Mouse (Mus musculus) forebrain, embryonic 13.5 days (tissue): ENCODE data around the gene Ptprn2. TPM values are rescaled to one million over a fixed set of nuclear protein-coding genes. Genes with fewer than 3 reads are reported as not detected.

Source experiments
- ATAC-seq: fragments of 200-750 bp; cut with Nextera tagmentation; 2 replicates; pipeline ENCODE4 v1.8.0; 2017
- H3K27ac ChIP-seq: fragments of 300-500 bp; sonication (generic); 2 replicates; pipeline ENCODE4 v1.5.1; 2015; ENCODE audit warnings: inconsistent platforms, mild to moderate bottlenecking, moderate library complexity
- H3K27me3 ChIP-seq: fragments of 300-500 bp; sonication (generic); 2 replicates; pipeline ENCODE4 v1.6.1; 2015; ENCODE audit warnings: mild to moderate bottlenecking, inconsistent platforms
- H3K36me3 ChIP-seq: fragments of 300-500 bp; sonication (generic); 2 replicates; pipeline ENCODE4 v1.6.1; 2015; ENCODE audit warnings: mild to moderate bottlenecking, inconsistent platforms; ENCODE audit not compliant: poor library complexity, severe bottlenecking
- H3K4me1 ChIP-seq: fragments of 300-500 bp; sonication (generic); 2 replicates; pipeline ENCODE4 v1.6.1; 2015; ENCODE audit warnings: inconsistent platforms
- H3K4me2 ChIP-seq: fragments of 300-500 bp; sonication (generic); 2 replicates; pipeline ENCODE4 v1.6.1; 2015; ENCODE audit warnings: inconsistent platforms, mild to moderate bottlenecking, moderate library complexity
- H3K4me3 ChIP-seq: fragments of 300-500 bp; sonication (generic); 2 replicates; pipeline ENCODE4 v1.5.1; 2015; ENCODE audit warnings: mild to moderate bottlenecking, inconsistent platforms
- H3K9ac ChIP-seq: fragments of 300-500 bp; sonication (generic); 2 replicates; pipeline ENCODE4 v1.6.1; 2015; ENCODE audit warnings: mild to moderate bottlenecking, inconsistent platforms
- H3K9me3 ChIP-seq: fragments of 300-500 bp; sonication (generic); replicated peaks from 2 replicates; pipeline ENCODE4 v1.6.1; 2016; ENCODE audit warnings: inconsistent platforms
- WGBS: fragments of 180-500 bp; shearing (Covaris S2); methylation state at CpG from one replicate; pipeline ENCODE4 v1.1.7; 2015; 5-methylcytosine and 5-hydroxymethylcytosine counted together
- polyA plus RNA-seq: library from polyadenylated mRNA; unstranded; fragments of >200 nt; fragmentation: Nextera tagmentation; extraction: Ambion mirVana; gene quantifications from 2 replicates; pipeline ENCODE4 v1.2.1, GENCODE M21; 2015

The Ptprn2 gene
- polyA plus RNA-seq, 1 experiment from 2014 or later: 6.6 TPM

- Histone ChIP-seq H3K9ac (no peak overlapping the region), H3K27me3 (no peaks in the 10 kb centered on the region), H3K27ac (no peak overlapping the region), H3K9me3 (no peaks in the 10 kb centered on the region), H3K36me3 (no peaks in the 10 kb centered on the region), H3K4me1 (no peaks in the 10 kb centered on the region), H3K4me3 (no peak overlapping the region), H3K4me2 (no peak overlapping the region)
- ATAC-seq: no peak
- WGBS: 90% methylated on average over 1 of the region's 1 CpGs
Observed at GRCm38 (mm10) chr12:116873866-116874585, 388.5 kb downstream of the Ptprn2 start.

GRCm38 (mm10) chr12:116887496-116888281 is 402.2 kb downstream of the Ptprn2 start:
- H3K27ac ChIP-seq: peak overlapping the region; percentile 65
- peaks cover 16% of the 10 kb centered on the region; the same call in 1 of the 2 replicates for H3K4me1 ChIP-seq

GRCm38 (mm10) chr12:116888856-116889255 is 403.3 kb downstream of the Ptprn2 start:
- Histone ChIP-seq H3K4me2 (no peak overlapping the region), H3K27me3 (no peaks in the 10 kb centered on the region), H3K4me1 (peaks cover 16% of the 10 kb centered on the region; the same call in 1 of the 2 replicates), H3K36me3 (no peaks in the 10 kb centered on the region), H3K4me3 (no peak overlapping the region), H3K9me3 (no peaks in the 10 kb centered on the region), H3K9ac (no peak overlapping the region), H3K27ac (0 out of 2 replicates have a peak overlapping the region, but pooled peaks have one; percentile 7)
- ATAC-seq: no peak
- WGBS: 69% methylated on average over 2 of the region's 2 CpGs

More at GRCm38 (mm10) chr12:116887496-116888281, 402.2 kb downstream of the Ptprn2 start:
- H3K36me3 ChIP-seq: no peaks in the 10 kb centered on the region
- H3K27me3 ChIP-seq: no peaks in the 10 kb centered on the region
- peak; percentile 43; the same call in 1 of the 2 replicates for ATAC-seq
- H3K9me3 ChIP-seq: no peaks in the 10 kb centered on the region
- 59% methylated on average over 6 of the region's 6 CpGs for WGBS
- no peak overlapping the region for H3K4me3 ChIP-seq
- no peak overlapping the region for H3K9ac ChIP-seq
- no peak overlapping the region for H3K4me2 ChIP-seq

GRCm38 (mm10) chr12:116892584-116892983 is 407.1 kb downstream of the Ptprn2 start:
- Histone ChIP-seq H3K9ac (no peak overlapping the region), H3K4me3 (no peak overlapping the region), H3K36me3 (no peaks in the 10 kb centered on the region), H3K27ac (no peak overlapping the region), H3K9me3 (no peaks in the 10 kb centered on the region; the same call in 1 of the 2 replicates), H3K4me1 (peaks cover 15% of the 10 kb centered on the region; the same call in 1 of the 2 replicates), H3K27me3 (no peaks in the 10 kb centered on the region), H3K4me2 (no peak overlapping the region)
- ATAC-seq: no peak
- WGBS: 88% methylated on average over 8 of the region's 8 CpGs

GRCm38 (mm10) chr12:116896651-116897050 is 411.1 kb downstream of the Ptprn2 start:
- no peaks in the 10 kb centered on the region for H3K27me3 ChIP-seq
- WGBS: 51% methylated on average over 2 of the region's 2 CpGs
- no peaks in the 10 kb centered on the region; the same call in 1 of the 2 replicates for H3K9me3 ChIP-seq
- H3K4me3 ChIP-seq: no peak overlapping the region
- H3K27ac ChIP-seq: no peak overlapping the region
- H3K9ac ChIP-seq: no peak overlapping the region
- H3K4me1 ChIP-seq: peaks cover 4% of the 10 kb centered on the region; the same call in 1 of the 2 replicates
- no peaks in the 10 kb centered on the region for H3K36me3 ChIP-seq
- ATAC-seq: no peak
- no peak overlapping the region for H3K4me2 ChIP-seq

- Histone ChIP-seq H3K9ac (no peak overlapping the region), H3K36me3 (no peaks in the 10 kb centered on the region; the same call in 1 of the 2 replicates), H3K4me1 (peaks cover 7% of the 10 kb centered on the region; the same call in 1 of the 2 replicates), H3K4me3 (no peak overlapping the region), H3K27ac (no peak overlapping the region), H3K9me3 (no peaks in the 10 kb centered on the region; the same call in 1 of the 2 replicates), H3K4me2 (no peak overlapping the region), H3K27me3 (no peaks in the 10 kb centered on the region)
- 21% methylated on average over 3 of the region's 3 CpGs for WGBS
- ATAC-seq: no peak
Observed at GRCm38 (mm10) chr12:116901773-116902172, 416.3 kb downstream of the Ptprn2 start.

GRCm38 (mm10) chr12:116907424-116907823 is 421.9 kb downstream of the Ptprn2 start:
- Histone ChIP-seq H3K36me3 (no peaks in the 10 kb centered on the region; the same call in 1 of the 2 replicates), H3K4me1 (peaks cover 24% of the 10 kb centered on the region), H3K9ac (no peak overlapping the region), H3K9me3 (no peaks in the 10 kb centered on the region), H3K4me2 (no peak overlapping the region), H3K27me3 (no peaks in the 10 kb centered on the region), H3K27ac (peak overlapping the region; percentile 64; the same call in 1 of the 2 replicates), H3K4me3 (no peak overlapping the region)
- ATAC-seq: peak; percentile 59
- 30% methylated on average over 1 of the region's 1 CpGs for WGBS

- 29% methylated on average over 2 of the region's 2 CpGs for WGBS
- no peak overlapping the region for H3K4me2 ChIP-seq
Observed at GRCm38 (mm10) chr12:116908668-116909067, 423.1 kb downstream of the Ptprn2 start.

GRCm38 (mm10) chr12:116916776-116917175 is 431.3 kb downstream of the Ptprn2 start:
- WGBS: 79% methylated on average over 5 of the region's 5 CpGs
- no peak overlapping the region for H3K4me2 ChIP-seq
- no peaks in the 10 kb centered on the region for H3K36me3 ChIP-seq
- no peak overlapping the region for H3K27ac ChIP-seq
- H3K9ac ChIP-seq: no peak overlapping the region
- no peaks in the 10 kb centered on the region for H3K9me3 ChIP-seq
- peaks cover 11% of the 10 kb centered on the region; the same call in 1 of the 2 replicates for H3K27me3 ChIP-seq
- peaks cover 39% of the 10 kb centered on the region for H3K4me1 ChIP-seq
- ATAC-seq: no peak
- no peak overlapping the region for H3K4me3 ChIP-seq

More at GRCm38 (mm10) chr12:116908668-116909067, 423.1 kb downstream of the Ptprn2 start:
- ATAC-seq: peak; percentile 71
- Histone ChIP-seq H3K27me3 (no peaks in the 10 kb centered on the region), H3K4me1 (peaks cover 24% of the 10 kb centered on the region), H3K4me3 (no peak overlapping the region), H3K9me3 (no peaks in the 10 kb centered on the region), H3K36me3 (no peaks in the 10 kb centered on the region; the same call in 1 of the 2 replicates), H3K27ac (peak overlapping the region; percentile 64), H3K9ac (no peak overlapping the region)

- no peak overlapping the region for H3K9ac ChIP-seq
- no peaks in the 10 kb centered on the region for H3K9me3 ChIP-seq
- no peak overlapping the region for H3K4me2 ChIP-seq
- peaks cover 39% of the 10 kb centered on the region for H3K4me1 ChIP-seq
- H3K27me3 ChIP-seq: peaks cover 17% of the 10 kb centered on the region; the same call in 1 of the 2 replicates
- no peak overlapping the region for H3K4me3 ChIP-seq
- no peak; the same call in 1 of the 2 replicates for ATAC-seq
- H3K27ac ChIP-seq: peak overlapping the region; percentile 91
- no peaks in the 10 kb centered on the region for H3K36me3 ChIP-seq
- WGBS: 51% methylated on average over 6 of the region's 6 CpGs
Observed at GRCm38 (mm10) chr12:116919185-116919584, 433.7 kb downstream of the Ptprn2 start.

- H3K27ac ChIP-seq: peak overlapping the region; percentile 91
- H3K27me3 ChIP-seq: peaks cover 17% of the 10 kb centered on the region; the same call in 1 of the 2 replicates
- 18% methylated on average over 22 of the region's 22 CpGs for WGBS
- peak overlapping the region; percentile 23; the same call in 1 of the 2 replicates for H3K9ac ChIP-seq
- H3K4me1 ChIP-seq: peaks cover 39% of the 10 kb centered on the region
- peak overlapping the region; percentile 46 for H3K4me2 ChIP-seq
- ATAC-seq: peak; percentile 92
- H3K4me3 ChIP-seq: no peak overlapping the region
- H3K36me3 ChIP-seq: no peaks in the 10 kb centered on the region
- H3K9me3 ChIP-seq: no peaks in the 10 kb centered on the region
Observed at GRCm38 (mm10) chr12:116919691-116920526, 434.4 kb downstream of the Ptprn2 start.
